Mouse (Mus musculus) olfactory bulb, adult 2 months (tissue): ENCODE results near the gene Stbd1.

Source experiments
- CTCF ChIP-seq: fragments of 200-500 bp; IDR thresholded peaks from 2 replicates; pipeline ENCODE4 v1.5.1; 2012; ENCODE audit warnings: low read depth, mild to moderate bottlenecking, low read length, moderate library complexity; ENCODE audit not compliant: insufficient read depth
- POLR2A ChIP-seq: fragments of 200-500 bp; IDR thresholded peaks from 2 replicates; pipeline ENCODE4 v1.6.1; 2012; ENCODE audit warnings: mild to moderate bottlenecking, low read depth, low read length, moderate library complexity; ENCODE audit not compliant: insufficient read depth

GRCm38 (mm10) chr5:92627896-92628295, 25.1 kb downstream of the Stbd1 start:
- no peak for TF ChIP-seq POLR2A
- TF ChIP-seq CTCF, result no peak
